29 mouse cellular contexts compared by ENCODE assay signal in genomic region chr6:122596608-122597007, GRCm38 (mm10). TPM values are rescaled to one million over a fixed set of nuclear protein-coding genes. Genes with fewer than 3 reads are reported as not detected.
"Had no signal": no experiment of that assay in that cellular context is flagged by ENCODE, and none has a peak within 500 bp of the region (broad histone marks: within the 10 kb centered on the region; RNA-seq: fewer than 3 reads in every experiment).

No protein-coding gene starts in this region.

- H3K27me3 ChIP-seq: intestine, embryonic 15.5 days; kidney, embryonic 15.5 days; limb, embryonic 12.5 days; limb, embryonic 15.5 days; lung, embryonic 15.5 days; midbrain, embryonic 12.5 days; midbrain, embryonic 15.5 days; neural tube, embryonic 12.5 days; neural tube, embryonic 15.5 days; stomach, embryonic 15.5 days had no signal

- H3K9me3 ChIP-seq: intestine, embryonic 15.5 days; kidney, embryonic 15.5 days; limb, embryonic 12.5 days; limb, embryonic 15.5 days; lung, embryonic 15.5 days; midbrain, embryonic 12.5 days; midbrain, embryonic 15.5 days; neural tube, embryonic 12.5 days; neural tube, embryonic 15.5 days; stomach, embryonic 15.5 days had no signal

- H3K4me2 ChIP-seq: intestine, embryonic 15.5 days; kidney, embryonic 15.5 days; limb, embryonic 12.5 days; limb, embryonic 15.5 days; midbrain, embryonic 12.5 days; midbrain, embryonic 15.5 days; neural tube, embryonic 12.5 days; stomach, embryonic 15.5 days had no signal

- H3K4me1 ChIP-seq: intestine, embryonic 15.5 days; kidney, embryonic 15.5 days; limb, embryonic 12.5 days; limb, embryonic 15.5 days; lung, embryonic 15.5 days; midbrain, embryonic 12.5 days; midbrain, embryonic 15.5 days; neural tube, embryonic 12.5 days; neural tube, embryonic 15.5 days; stomach, embryonic 15.5 days had no signal

- DNase-seq: kidney, adult 11 months; kidney, adult 8-10 months; kidney, postnatal 10 days; kidney, postnatal 36 days; layer of hippocampus, postnatal 36 days; left cerebral cortex, postnatal 4 days; lung, adult 18-20 months; lung, postnatal 10 days; lung, postnatal 36 days; right cerebral cortex, adult 18-20 months; right cerebral cortex, postnatal 14 days; right cerebral cortex, postnatal 4 days; thymus, postnatal 25 days had no signal

- H3K9ac ChIP-seq: intestine, embryonic 15.5 days; kidney, embryonic 15.5 days; limb, embryonic 12.5 days; limb, embryonic 15.5 days; liver, embryonic 14.5 days; lung, embryonic 15.5 days; midbrain, embryonic 12.5 days; midbrain, embryonic 15.5 days; neural tube, embryonic 12.5 days; neural tube, embryonic 15.5 days; stomach, embryonic 15.5 days had no signal

- H3K4me3 ChIP-seq: intestine, embryonic 15.5 days; kidney, embryonic 15.5 days; left cerebral cortex, adult 2 months; limb, embryonic 12.5 days; limb, embryonic 15.5 days; lung, embryonic 15.5 days; midbrain, embryonic 12.5 days; midbrain, embryonic 15.5 days; neural tube, embryonic 12.5 days; neural tube, embryonic 15.5 days; stomach, embryonic 15.5 days had no signal

- H3K27ac ChIP-seq: intestine, embryonic 15.5 days; kidney, embryonic 15.5 days; left cerebral cortex, adult 2 months; limb, embryonic 12.5 days; limb, embryonic 15.5 days; liver, embryonic 14.5 days; lung, embryonic 15.5 days; midbrain, embryonic 12.5 days; midbrain, embryonic 15.5 days; neural tube, embryonic 12.5 days; neural tube, embryonic 15.5 days; stomach, embryonic 15.5 days had no signal

- H3K36me3 ChIP-seq: intestine, embryonic 15.5 days; kidney, embryonic 15.5 days; limb, embryonic 12.5 days; limb, embryonic 15.5 days; lung, embryonic 15.5 days; midbrain, embryonic 12.5 days; midbrain, embryonic 15.5 days; neural tube, embryonic 12.5 days; neural tube, embryonic 15.5 days; stomach, embryonic 15.5 days had no signal

- ATAC-seq: intestine, embryonic 15.5 days; midbrain, embryonic 15.5 days had no signal

RNA-seq across cellular contexts. Expression of gene Gdf3, which starts 13.3 kb away (rescaled TPM):
- total RNA-seq: layer of hippocampus, adult 8-10 months; layer of hippocampus, postnatal 10 days; layer of hippocampus, postnatal 36 days; left cerebral cortex, adult 2 months; left cerebral cortex, postnatal 10 days; left cerebral cortex, postnatal 4 days had no signal
- polyA plus RNA-seq: kidney, embryonic 15.5 days; limb, embryonic 12.5 days; lung, embryonic 15.5 days; midbrain, embryonic 12.5 days; midbrain, embryonic 15.5 days; neural tube, embryonic 12.5 days had no signal

RNA-seq across cellular contexts. Expression of gene Dppa3, which starts 29.6 kb away (rescaled TPM):
- total RNA-seq: layer of hippocampus, adult 8-10 months; layer of hippocampus, postnatal 10 days; layer of hippocampus, postnatal 36 days; left cerebral cortex, adult 2 months; left cerebral cortex, postnatal 10 days; left cerebral cortex, postnatal 4 days had no signal
- polyA plus RNA-seq: intestine, embryonic 15.5 days; kidney, embryonic 15.5 days; limb, embryonic 12.5 days; limb, embryonic 15.5 days; liver, embryonic 14.5 days; lung, embryonic 15.5 days; midbrain, embryonic 12.5 days; midbrain, embryonic 15.5 days; neural tube, embryonic 12.5 days; neural tube, embryonic 15.5 days; spleen, adult 2 months; stomach, embryonic 15.5 days had no signal

RNA-seq across cellular contexts. Expression of gene Aicda, which starts 43.0 kb away (rescaled TPM):
- total RNA-seq: layer of hippocampus, adult 8-10 months; layer of hippocampus, postnatal 10 days; layer of hippocampus, postnatal 36 days; left cerebral cortex, adult 2 months; left cerebral cortex, postnatal 10 days had no signal
- polyA plus RNA-seq: intestine, embryonic 15.5 days; kidney, embryonic 15.5 days; liver, embryonic 14.5 days; lung, embryonic 15.5 days; midbrain, embryonic 12.5 days had no signal
